ENCODE assay signal across 21 mouse cellular contexts in the genomic region with DNA sequence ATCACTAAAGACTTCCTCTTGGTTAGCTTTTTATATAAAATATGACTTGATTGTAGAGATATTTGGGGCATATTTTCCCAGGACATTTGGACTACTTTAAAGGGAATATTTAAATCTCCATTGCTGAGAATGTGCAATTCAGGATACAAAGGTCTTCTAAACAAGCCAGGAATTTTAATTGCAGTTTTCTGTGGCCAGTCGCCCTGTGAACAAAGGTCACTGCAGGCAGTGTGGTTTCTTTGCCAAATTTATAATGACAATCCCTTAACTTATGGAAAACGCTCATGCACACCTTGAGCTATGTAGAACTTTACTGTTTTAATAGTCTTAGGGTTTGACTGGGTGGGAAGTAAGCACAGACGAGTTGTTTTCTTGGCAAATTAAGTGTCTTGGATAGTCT.
A peak's percentile ranks its signal among the peaks of the same experiment; 100 is the strongest.
DNase-seq lines count a peak whose midpoint lies in the region; ATAC-seq and TF ChIP-seq lines count a peak whose summit lies in the region.
"Had no signal": no experiment of that assay in that cellular context is flagged by ENCODE, and none has a peak within 500 bp of the region (broad histone marks: within the 10 kb centered on the region; RNA-seq: fewer than 3 reads in every experiment).

No protein-coding gene starts in this region.

- WGBS in kidney, adult 2 months, result 34% methylated on average over 3 of the region's 3 CpGs
- WGBS in kidney, embryonic 14.5 days, result 49% methylated on average over 3 of the region's 3 CpGs
- 46% methylated on average over 3 of the region's 3 CpGs for WGBS in kidney, postnatal 0 days

- H3K9me3 ChIP-seq in kidney, embryonic 14.5 days (ENCODE audit: control insufficient read depth, low read length), result no peaks in the 10 kb centered on the region
- H3K9me3 ChIP-seq in kidney, postnatal 0 days (replicated peaks; ENCODE audit: low read length), result no peaks in the 10 kb centered on the region
- H3K9me3 ChIP-seq: embryonic facial prominence, embryonic 10.5 days; forebrain, embryonic 13.5 days; heart, embryonic 15.5 days; hindbrain, embryonic 13.5 days had no signal

- no peak overlapping the region for H3K9ac ChIP-seq in kidney, embryonic 14.5 days (ENCODE audit: low read depth, low read length)
- H3K9ac ChIP-seq in kidney, postnatal 0 days (ENCODE audit: low read depth, low read length), result no peak overlapping the region
- H3K9ac ChIP-seq: forebrain, embryonic 13.5 days; forebrain, postnatal 0 days; heart, embryonic 15.5 days; hindbrain, embryonic 13.5 days had no signal

- peaks cover 6% of the 10 kb centered on the region; the same call in 1 of the 2 replicates for H3K4me1 ChIP-seq in kidney, adult 2 months (ENCODE audit: control insufficient read depth, insufficient read depth, low read length)
- no peaks in the 10 kb centered on the region for H3K4me1 ChIP-seq in kidney, embryonic 14.5 days (ENCODE audit: control insufficient read depth, insufficient read depth, low read length)
- no peaks in the 10 kb centered on the region for H3K4me1 ChIP-seq in kidney, postnatal 0 days (replicated peaks; ENCODE audit: insufficient read depth, low read length)
- H3K4me1 ChIP-seq: embryonic facial prominence, embryonic 10.5 days; forebrain, embryonic 13.5 days; heart, embryonic 15.5 days; hindbrain, embryonic 13.5 days had no signal

- no peaks in the 10 kb centered on the region for H3K36me3 ChIP-seq in kidney, adult 2 months (ENCODE audit: control insufficient read depth, insufficient read depth, low read length)
- H3K36me3 ChIP-seq in kidney, embryonic 14.5 days (ENCODE audit: control insufficient read depth, insufficient read depth, low read length), result no peaks in the 10 kb centered on the region
- no peaks in the 10 kb centered on the region for H3K36me3 ChIP-seq in kidney, postnatal 0 days (ENCODE audit: insufficient read depth, low read length)
- H3K36me3 ChIP-seq: embryonic facial prominence, embryonic 10.5 days; heart, embryonic 15.5 days; hindbrain, embryonic 13.5 days had no signal

- ATAC-seq in kidney, embryonic 14.5 days (ENCODE audit: low FRiP score, low TSS enrichment), result no peak
- no peak; the same call in 1 of the 2 replicates for ATAC-seq in kidney, postnatal 0 days (replicated peaks; ENCODE audit: low FRiP score, low read depth)
- ATAC-seq: forebrain, embryonic 13.5 days; forebrain, postnatal 0 days had no signal

- TF ChIP-seq CTCF in kidney, adult 2 months (conservative IDR thresholded peaks at IDR 0.05; ENCODE audit: insufficient read depth, insufficient read length, low read depth, low read length), result no peak
- TF ChIP-seq CTCF in kidney, postnatal 0 days (IDR thresholded peaks at IDR 0.05; ENCODE audit: low read depth), result no peak

- H3K27me3 ChIP-seq in kidney, adult 2 months (replicated peaks; ENCODE audit: control insufficient read depth, insufficient read depth, low read length), result no peaks in the 10 kb centered on the region
- H3K27me3 ChIP-seq in kidney, embryonic 14.5 days (ENCODE audit: control insufficient read depth, insufficient read depth, low read length), result no peaks in the 10 kb centered on the region
- no peaks in the 10 kb centered on the region for H3K27me3 ChIP-seq in kidney, postnatal 0 days (ENCODE audit: insufficient read depth, low read length)
- H3K27me3 ChIP-seq: CH12.LX; forebrain, embryonic 13.5 days; heart, embryonic 15.5 days; hindbrain, embryonic 13.5 days had no signal

- TF ChIP-seq POLR2A in kidney, adult 2 months (IDR thresholded peaks at IDR 0.05; ENCODE audit: low read depth, low read length), result no peak

- no peak overlapping the region for H3K4me2 ChIP-seq in kidney, embryonic 14.5 days (replicated peaks; ENCODE audit: low read depth, low read length)
- no peak overlapping the region for H3K4me2 ChIP-seq in kidney, postnatal 0 days (ENCODE audit: low read length)
- H3K4me2 ChIP-seq: forebrain, embryonic 13.5 days; heart, embryonic 11.5 days; heart, embryonic 15.5 days; hindbrain, embryonic 13.5 days had no signal

- no peak overlapping the region for H3K4me3 ChIP-seq in kidney, adult 2 months (ENCODE audit: insufficient read depth, low read depth, low read length)
- H3K4me3 ChIP-seq in kidney, embryonic 14.5 days (ENCODE audit: low read length), result no peak overlapping the region
- H3K4me3 ChIP-seq in kidney, postnatal 0 days (replicated peaks; ENCODE audit: low read depth, low read length), result no peak overlapping the region
- H3K4me3 ChIP-seq: embryonic facial prominence, embryonic 10.5 days; forebrain, embryonic 13.5 days; heart, adult 2 months; heart, embryonic 15.5 days; hindbrain, embryonic 13.5 days had no signal

- peak overlapping the region; percentile 63 for H3K27ac ChIP-seq in kidney, adult 2 months (ENCODE audit: insufficient read depth, low read depth, low read length)
- H3K27ac ChIP-seq in kidney, embryonic 14.5 days (ENCODE audit: low read depth, low read length), result no peak overlapping the region
- no peak overlapping the region for H3K27ac ChIP-seq in kidney, postnatal 0 days
- H3K27ac ChIP-seq: embryonic facial prominence, embryonic 10.5 days; forebrain, embryonic 13.5 days; heart, adult 2 months; heart, embryonic 15.5 days; hindbrain, embryonic 13.5 days had no signal

- peak; percentile 82 for DNase-seq in kidney, adult 2 months
- DNase-seq in adipocyte (ENCODE audit: low spot score), result peak; percentile 11
- DNase-seq in kidney, postnatal 0 days (ENCODE audit: low spot score), result peak; percentile 8
- peak; percentile 46 to 62 for DNase-seq in kidney, postnatal 36 days
- no peak for DNase-seq in adrenal gland, adult 18-20 months (ENCODE audit: low spot score in 2 of 2)
- no peak for DNase-seq in cerebellum, adult 9-10 months
- DNase-seq: adrenal gland, postnatal 10 days; cerebellum, adult 11 months; cerebellum, adult 8-10 months; cerebellum, postnatal 36 days; forebrain, postnatal 0 days; gastrocnemius, postnatal 14 days; heart, adult 2 months; heart, postnatal 14 days had no signal

Comparison
In these comparisons a context has a peak if more than half of its experiments do, and no peak if none do; other contexts are left out.
1. DNase-seq: peak in kidney, adult 2 months (single experiment), adipocyte (single experiment), kidney, postnatal 0 days (single experiment) and kidney, postnatal 36 days (2 of 2); none in adrenal gland, adult 18-20 months (0 of 2) and cerebellum, adult 9-10 months (single experiment).